Mouse (Mus musculus) hindbrain, embryonic 14.5 days (tissue): ENCODE results near the gene Pycr2. TPM values are rescaled to one million over a fixed set of nuclear protein-coding genes. Genes with fewer than 3 reads are reported as not detected.

Source experiments
- polyA plus RNA-seq: library from polyadenylated mRNA; unstranded; fragments of >200 nt; fragmentation: Nextera tagmentation; extraction: Ambion mirVana; gene quantifications from 2 replicates; pipeline ENCODE4 v1.2.1, GENCODE M21; 2014

The Pycr2 gene
- polyA plus RNA-seq, 1 experiment from 2014 or later: 63.0 TPM

Other genes with a start within 250 kb of the Pycr2 start
- gene Mixl1, start 207.3 kb upstream of the Pycr2 start, polyA plus RNA-seq: 0.16 TPM in 1 of 2 replicates, not detected in the other
- gene Acbd3, start 178.2 kb upstream of the Pycr2 start, polyA plus RNA-seq: 27.1 and 27.6 TPM in 2 replicates
- 2,816 and 2,951 TPM in 2 replicates for gene H3f3a, start 90.3 kb upstream of the Pycr2 start, polyA plus RNA-seq
- gene Sde2, start 53.2 kb upstream of the Pycr2 start, polyA plus RNA-seq: 26.9 and 28.2 TPM in 2 replicates
- 1.5 and 3.2 TPM in 2 replicates for gene Lefty2, start 11.2 kb upstream of the Pycr2 start, polyA plus RNA-seq
- gene Lefty1, start 30.7 kb downstream of the Pycr2 start, polyA plus RNA-seq: 0.20 and 0.41 TPM in 2 replicates
- 1.5 and 1.6 TPM in 2 replicates for gene Tmem63a, start 38.1 kb downstream of the Pycr2 start, polyA plus RNA-seq
- 8.7 and 10.3 TPM in 2 replicates for gene Ephx1, start 116.6 kb downstream of the Pycr2 start, polyA plus RNA-seq
- not detected in 2 replicates for gene 9130409I23Rik, start 146.9 kb downstream of the Pycr2 start, polyA plus RNA-seq
- gene Nvl, start 239.9 kb downstream of the Pycr2 start, polyA plus RNA-seq: 36.4 and 39.3 TPM in 2 replicates
- gene Cnih4, start 240.4 kb downstream of the Pycr2 start, polyA plus RNA-seq: 52.7 and 53.6 TPM in 2 replicates